In the genomic region with DNA sequence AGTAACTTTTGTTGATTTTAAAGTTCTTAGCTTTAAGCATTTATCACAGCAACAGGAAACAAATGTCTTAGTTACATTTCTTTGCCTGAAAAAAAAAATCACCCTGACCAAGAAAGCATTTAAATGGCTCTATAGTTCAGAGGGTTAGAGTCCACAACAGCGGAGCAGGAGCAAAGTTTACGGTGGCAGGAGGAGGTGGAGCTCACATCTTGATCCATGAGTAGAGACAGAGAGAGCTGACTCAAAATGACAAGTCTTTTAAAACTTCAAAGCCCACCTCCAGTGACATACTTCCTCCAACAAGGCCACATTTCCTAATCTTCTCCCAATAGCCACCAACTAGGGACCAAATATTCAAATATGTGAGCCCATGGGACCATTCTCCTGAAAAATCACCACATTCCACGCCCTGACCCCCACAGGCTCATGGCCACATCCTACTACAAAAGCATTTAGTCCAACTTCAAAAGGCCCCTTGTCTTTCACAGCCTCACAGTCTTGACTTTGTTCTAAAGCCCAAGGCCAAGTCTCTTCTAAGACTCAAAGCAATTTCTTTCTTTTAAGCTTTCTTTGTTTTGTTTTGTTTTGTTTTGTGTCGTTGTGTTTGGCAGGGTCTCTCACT, we compare ENCODE assay signal across 28 mouse cellular contexts. TPM values are rescaled to one million over a fixed set of nuclear protein-coding genes. Genes with fewer than 3 reads are reported as not detected.
A peak's percentile ranks its signal among the peaks of the same experiment; 100 is the strongest.
DNase-seq lines count a peak whose midpoint lies in the region; ATAC-seq and TF ChIP-seq lines count a peak whose summit lies in the region.
"Had no signal": no experiment of that assay in that cellular context is flagged by ENCODE, and none has a peak within 500 bp of the region (broad histone marks: within the 10 kb centered on the region; RNA-seq: fewer than 3 reads in every experiment).

No protein-coding gene starts in this region.

- peak; percentile 80 for DNase-seq in midbrain, embryonic 11.5 days (ENCODE audit: low spot score, missing footprints)
- DNase-seq in left cerebral cortex, postnatal 25 days (ENCODE audit: low spot score in 2 of 2) = no peak
- DNase-seq in layer of hippocampus, adult 11-12 months (ENCODE audit: low spot score) = no peak
- DNase-seq: adrenal gland, postnatal 10 days; B cell, adult 2 months; cerebellum, adult 8-10 months; cerebellum, postnatal 25 days; heart, postnatal 14 days; kidney, adult 11 months; kidney, postnatal 25 days; left cerebral cortex, postnatal 4 days; liver, postnatal 0 days; lung, postnatal 10 days; midbrain, embryonic 14.5 days; retina, postnatal 1 day; thymus, postnatal 14 days had no signal

- no peaks in the 10 kb centered on the region for H3K36me3 ChIP-seq in intestine, embryonic 16.5 days (ENCODE audit: control insufficient read depth, insufficient read depth, low read length)
- no peaks in the 10 kb centered on the region for H3K36me3 ChIP-seq in intestine, embryonic 15.5 days
- H3K36me3 ChIP-seq in midbrain, embryonic 11.5 days (ENCODE audit: control insufficient read depth, insufficient read depth, low read length) = no peaks in the 10 kb centered on the region
- H3K36me3 ChIP-seq in midbrain, embryonic 16.5 days (ENCODE audit: control insufficient read depth, insufficient read depth, low read length) = no peaks in the 10 kb centered on the region
- no peaks in the 10 kb centered on the region for H3K36me3 ChIP-seq in intestine, postnatal 0 days (ENCODE audit: control insufficient read depth, insufficient read depth)
- H3K36me3 ChIP-seq: embryonic facial prominence, embryonic 12.5 days; liver, embryonic 12.5 days; neural tube, embryonic 15.5 days had no signal

- ATAC-seq in intestine, embryonic 16.5 days = no peak
- ATAC-seq in intestine, embryonic 15.5 days = no peak
- ATAC-seq in midbrain, embryonic 11.5 days (ENCODE audit: low FRiP score) = no peak
- ATAC-seq in midbrain, embryonic 16.5 days = no peak
- peak; percentile 71 for ATAC-seq in intestine, postnatal 0 days
- ATAC-seq: forebrain, embryonic 16.5 days; hindbrain, postnatal 0 days; liver, embryonic 12.5 days; liver, postnatal 0 days had no signal

- H3K9me3 ChIP-seq in intestine, embryonic 16.5 days (ENCODE audit: control insufficient read depth, low read length) = no peaks in the 10 kb centered on the region
- H3K9me3 ChIP-seq in intestine, embryonic 15.5 days = no peaks in the 10 kb centered on the region
- no peaks in the 10 kb centered on the region for H3K9me3 ChIP-seq in midbrain, embryonic 11.5 days (ENCODE audit: control insufficient read depth, low read length)
- no peaks in the 10 kb centered on the region for H3K9me3 ChIP-seq in midbrain, embryonic 16.5 days (replicated peaks; ENCODE audit: control insufficient read depth, low read length, poor library complexity, severe bottlenecking)
- H3K9me3 ChIP-seq in intestine, postnatal 0 days (ENCODE audit: control insufficient read depth) = no peaks in the 10 kb centered on the region
- H3K9me3 ChIP-seq: embryonic facial prominence, embryonic 12.5 days; liver, embryonic 12.5 days; neural tube, embryonic 15.5 days had no signal

- H3K27ac ChIP-seq in intestine, embryonic 16.5 days (ENCODE audit: low read length) = peak overlapping the region; percentile 40; the same call in 1 of the 2 replicates
- H3K27ac ChIP-seq in intestine, embryonic 15.5 days = no peak overlapping the region
- no peak overlapping the region for H3K27ac ChIP-seq in midbrain, embryonic 11.5 days (ENCODE audit: low read depth, low read length)
- no peak overlapping the region for H3K27ac ChIP-seq in midbrain, embryonic 16.5 days (ENCODE audit: low read length)
- peak overlapping the region; percentile 82 for H3K27ac ChIP-seq in intestine, postnatal 0 days (ENCODE audit: low read depth, low read length)
- H3K27ac ChIP-seq: embryonic facial prominence, embryonic 12.5 days; hindbrain, postnatal 0 days; layer of hippocampus, adult 2 months; left cerebral cortex, adult 2 months; liver, embryonic 12.5 days; macrophage; neural tube, embryonic 15.5 days had no signal

- WGBS in intestine, embryonic 16.5 days = 51% methylated on average over 4 of the region's 4 CpGs
- WGBS in intestine, embryonic 15.5 days = 49% methylated on average over 4 of the region's 4 CpGs
- 52% methylated on average over 4 of the region's 4 CpGs for WGBS in midbrain, embryonic 11.5 days
- 45% methylated on average over 4 of the region's 4 CpGs for WGBS in midbrain, embryonic 16.5 days
- WGBS in intestine, postnatal 0 days = 47% methylated on average over 4 of the region's 4 CpGs

- H3K4me3 ChIP-seq in intestine, embryonic 16.5 days (ENCODE audit: low read length) = no peak overlapping the region
- H3K4me3 ChIP-seq in intestine, embryonic 15.5 days (replicated peaks) = no peak overlapping the region
- no peak overlapping the region for H3K4me3 ChIP-seq in midbrain, embryonic 11.5 days (ENCODE audit: low read depth, low read length)
- H3K4me3 ChIP-seq in midbrain, embryonic 16.5 days (ENCODE audit: low read depth, low read length) = no peak overlapping the region
- H3K4me3 ChIP-seq in intestine, postnatal 0 days (ENCODE audit: low read depth, low read length) = no peak overlapping the region
- H3K4me3 ChIP-seq: embryonic facial prominence, embryonic 12.5 days; layer of hippocampus, adult 2 months; left cerebral cortex, adult 2 months; liver, embryonic 12.5 days; neural tube, embryonic 15.5 days had no signal

- no peak for TF ChIP-seq CTCF in intestine, postnatal 0 days (IDR thresholded peaks at IDR 0.05; ENCODE audit: low read depth)

- intact Hi-C loops in left cerebral cortex, postnatal 25 days (cut with DNase I) = no loop called here

- H3K27me3 ChIP-seq in intestine, embryonic 16.5 days (replicated peaks; ENCODE audit: control insufficient read depth, insufficient read depth, low read length) = no peaks in the 10 kb centered on the region
- no peaks in the 10 kb centered on the region for H3K27me3 ChIP-seq in intestine, embryonic 15.5 days (replicated peaks)
- no peaks in the 10 kb centered on the region for H3K27me3 ChIP-seq in midbrain, embryonic 11.5 days (ENCODE audit: control insufficient read depth, insufficient read depth, low read length)
- H3K27me3 ChIP-seq in midbrain, embryonic 16.5 days (ENCODE audit: control insufficient read depth, insufficient read depth, low read depth, low read length) = no peaks in the 10 kb centered on the region
- H3K27me3 ChIP-seq in intestine, postnatal 0 days (replicated peaks; ENCODE audit: control insufficient read depth, insufficient read depth, low read length) = no peaks in the 10 kb centered on the region
- H3K27me3 ChIP-seq: embryonic facial prominence, embryonic 12.5 days; neural tube, embryonic 15.5 days had no signal

- no peak overlapping the region for H3K4me2 ChIP-seq in intestine, embryonic 16.5 days (ENCODE audit: low read depth, low read length)
- H3K4me2 ChIP-seq in intestine, embryonic 15.5 days (replicated peaks) = no peak overlapping the region
- H3K4me2 ChIP-seq in midbrain, embryonic 11.5 days = no peak overlapping the region
- no peak overlapping the region for H3K4me2 ChIP-seq in midbrain, embryonic 16.5 days (ENCODE audit: low read length)
- no peak overlapping the region for H3K4me2 ChIP-seq in intestine, postnatal 0 days (replicated peaks; ENCODE audit: low read depth)
- H3K4me2 ChIP-seq: embryonic facial prominence, embryonic 12.5 days; liver, embryonic 12.5 days; neural tube, embryonic 15.5 days had no signal

- H3K4me1 ChIP-seq in intestine, embryonic 16.5 days (ENCODE audit: control insufficient read depth, insufficient read depth, low read length) = peaks cover 6% of the 10 kb centered on the region
- 0 out of 2 replicates have a peak, but pooled peaks cover 4% of the 10 kb centered on the region for H3K4me1 ChIP-seq in intestine, embryonic 15.5 days (replicated peaks)
- peaks cover 5% of the 10 kb centered on the region; the same call in 1 of the 2 replicates for H3K4me1 ChIP-seq in midbrain, embryonic 11.5 days (ENCODE audit: control insufficient read depth, insufficient read depth, low read length)
- H3K4me1 ChIP-seq in midbrain, embryonic 16.5 days (ENCODE audit: control insufficient read depth, insufficient read depth, low read length) = peaks cover 11% of the 10 kb centered on the region
- no peaks in the 10 kb centered on the region for H3K4me1 ChIP-seq in intestine, postnatal 0 days (replicated peaks; ENCODE audit: control insufficient read depth, insufficient read depth, low read length)

- no peak overlapping the region for H3K9ac ChIP-seq in intestine, embryonic 16.5 days (ENCODE audit: low read depth, low read length)
- no peak overlapping the region for H3K9ac ChIP-seq in intestine, embryonic 15.5 days
- no peak overlapping the region for H3K9ac ChIP-seq in midbrain, embryonic 11.5 days (ENCODE audit: low read length)
- no peak overlapping the region for H3K9ac ChIP-seq in midbrain, embryonic 16.5 days (ENCODE audit: low read depth, low read length)
- no peak overlapping the region for H3K9ac ChIP-seq in intestine, postnatal 0 days (ENCODE audit: low read depth, low read length)
- H3K9ac ChIP-seq: embryonic facial prominence, embryonic 12.5 days; liver, embryonic 12.5 days; liver, postnatal 0 days; neural tube, embryonic 15.5 days had no signal

RNA-seq across cellular contexts. Expression of a gene that starts 3.6 kb away (rescaled TPM):
- polyA plus RNA-seq in intestine, embryonic 16.5 days (2015; fragmentation: Nextera tagmentation; extraction: Ambion mirVana) = 47.1 and 49.8 TPM in 2 replicates
- 45.1 and 51.8 TPM in 2 replicates for polyA plus RNA-seq in intestine, embryonic 15.5 days (2015; fragmentation: Nextera tagmentation; extraction: Ambion mirVana)
- polyA plus RNA-seq in midbrain, embryonic 11.5 days (2014; fragmentation: Nextera tagmentation; extraction: Ambion mirVana) = 95.6 and 101 TPM in 2 replicates
- polyA plus RNA-seq in midbrain, embryonic 16.5 days (2015; fragmentation: Nextera tagmentation; extraction: Ambion mirVana) = 172 and 179 TPM in 2 replicates
- 111 and 113 TPM in 2 replicates for polyA plus RNA-seq in intestine, postnatal 0 days (2015; fragmentation: Nextera tagmentation; extraction: Ambion mirVana)
- 10 to 100 TPM; 60.6 to 63.6 TPM for total RNA-seq in left cerebral cortex, postnatal 25 days (2021)

Comparison
In these comparisons a context has a peak if more than half of its experiments do, and no peak if none do; other contexts are left out.
1. H3K27ac ChIP-seq: peak in intestine, embryonic 16.5 days (single experiment) and intestine, postnatal 0 days (single experiment); none in intestine, embryonic 15.5 days (single experiment), midbrain, embryonic 11.5 days (single experiment) and midbrain, embryonic 16.5 days (single experiment).